Mouse (Mus musculus): ENCODE measurements around the gene Ackr3. TPM values are rescaled to one million over a fixed set of nuclear protein-coding genes. Genes with fewer than 3 reads are reported as not detected.
A peak's percentile ranks its signal among the peaks of the same experiment; 100 is the strongest.

Gene Ackr3
- polyA plus RNA-seq, 1 experiment from 2014 or later: 38.1 TPM

- Histone ChIP-seq H3K27me3 (no peaks in the 10 kb centered on the region), H3K4me2 (no peak overlapping the region), H3K36me3 (no peaks in the 10 kb centered on the region), H3K27ac (no peak overlapping the region), H3K9ac (no peak overlapping the region), H3K9me3 (peaks cover under 1% of the 10 kb centered on the region; the same call in 1 of the 2 replicates), H3K4me1 (peaks cover 15% of the 10 kb centered on the region), H3K4me3 (no peak overlapping the region)
- 82% methylated on average over 12 of the region's 12 CpGs for WGBS
- no peak for ATAC-seq (ENCODE audit: insufficient number of reproducible peaks, low FRiP score, low TSS enrichment, low read depth)
These were observed 22.6 kb upstream of the Ackr3 start for GRCm38 (mm10) chr1:90180966-90181699.

GRCm38 (mm10) chr1:90182521-90182920 lies 21.3 kb upstream of the Ackr3 start:
- Histone ChIP-seq H3K27me3 (no peaks in the 10 kb centered on the region), H3K9me3 (peaks cover 4% of the 10 kb centered on the region; the same call in 1 of the 2 replicates), H3K4me2 (no peak overlapping the region), H3K36me3 (no peaks in the 10 kb centered on the region), H3K4me3 (no peak overlapping the region), H3K27ac (no peak overlapping the region), H3K4me1 (peaks cover 7% of the 10 kb centered on the region), H3K9ac (no peak overlapping the region)
- 43% methylated on average over 5 of the region's 5 CpGs for WGBS
- ATAC-seq (ENCODE audit: insufficient number of reproducible peaks, low FRiP score, low TSS enrichment, low read depth): no peak

- Histone ChIP-seq H3K36me3 (no peaks in the 10 kb centered on the region), H3K9ac (no peak overlapping the region), H3K27ac (no peak overlapping the region; the same call in 1 of the 2 replicates), H3K4me3 (no peak overlapping the region), H3K27me3 (no peaks in the 10 kb centered on the region), H3K4me1 (peaks cover 7% of the 10 kb centered on the region), H3K9me3 (peaks cover 4% of the 10 kb centered on the region; the same call in 1 of the 2 replicates), H3K4me2 (no peak overlapping the region)
- 18% methylated on average over 6 of the region's 6 CpGs for WGBS
- ATAC-seq (ENCODE audit: insufficient number of reproducible peaks, low FRiP score, low TSS enrichment, low read depth): no peak
These were observed 20.2 kb upstream of the Ackr3 start for GRCm38 (mm10) chr1:90183602-90184001.

- no peaks in the 10 kb centered on the region for H3K27me3 ChIP-seq
- H3K9me3 ChIP-seq: peaks cover 4% of the 10 kb centered on the region; the same call in 1 of the 2 replicates
- no peaks in the 10 kb centered on the region for H3K36me3 ChIP-seq
- ATAC-seq (ENCODE audit: insufficient number of reproducible peaks, low FRiP score, low TSS enrichment, low read depth): no peak
- no peak overlapping the region for H3K27ac ChIP-seq
- 78% methylated on average over 4 of the region's 4 CpGs for WGBS
- no peak overlapping the region for H3K4me2 ChIP-seq
- H3K4me3 ChIP-seq: no peak overlapping the region
- peaks cover 12% of the 10 kb centered on the region for H3K4me1 ChIP-seq
- H3K9ac ChIP-seq: no peak overlapping the region
These were observed 17.6 kb upstream of the Ackr3 start for GRCm38 (mm10) chr1:90186173-90186572.

GRCm38 (mm10) chr1:90186874-90187273 lies 16.9 kb upstream of the Ackr3 start:
- Histone ChIP-seq H3K4me1 (peaks cover 12% of the 10 kb centered on the region), H3K4me3 (no peak overlapping the region), H3K27me3 (no peaks in the 10 kb centered on the region), H3K9me3 (peaks cover 4% of the 10 kb centered on the region; the same call in 1 of the 2 replicates), H3K9ac (no peak overlapping the region), H3K27ac (no peak overlapping the region), H3K4me2 (no peak overlapping the region), H3K36me3 (no peaks in the 10 kb centered on the region)
- WGBS: 90% methylated on average over 5 of the region's 5 CpGs
- no peak for ATAC-seq (ENCODE audit: insufficient number of reproducible peaks, low FRiP score, low TSS enrichment, low read depth)

DNA sequence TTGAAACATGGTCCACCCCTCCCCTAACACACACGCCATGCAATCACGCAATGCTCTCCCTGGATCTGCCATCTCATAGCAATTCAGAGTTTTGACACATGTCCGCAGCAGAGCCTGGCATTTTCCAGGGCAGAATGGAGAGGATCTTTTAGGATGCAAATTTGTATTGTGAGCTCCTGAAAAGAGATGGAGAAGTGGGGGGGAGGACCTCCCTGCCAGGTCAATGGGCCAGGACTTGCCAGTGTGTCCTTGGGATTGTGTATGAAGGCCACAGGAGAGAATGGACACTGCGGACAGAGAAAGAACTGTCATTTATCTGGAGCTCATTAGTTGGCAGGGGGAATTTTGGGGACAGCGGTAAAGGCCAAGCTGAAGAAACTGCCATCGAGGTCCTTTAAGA lies 14.7 kb upstream of the Ackr3 start:
- H3K4me1 ChIP-seq: peaks cover 5% of the 10 kb centered on the region; the same call in 1 of the 2 replicates
- H3K36me3 ChIP-seq: no peaks in the 10 kb centered on the region
- no peak overlapping the region for H3K4me3 ChIP-seq
- H3K4me2 ChIP-seq: no peak overlapping the region
- 91% methylated on average over 6 of the region's 6 CpGs for WGBS
- H3K27me3 ChIP-seq: no peaks in the 10 kb centered on the region
- no peak overlapping the region for H3K27ac ChIP-seq
- peaks cover 4% of the 10 kb centered on the region; the same call in 1 of the 2 replicates for H3K9me3 ChIP-seq
- no peak for ATAC-seq (ENCODE audit: insufficient number of reproducible peaks, low FRiP score, low TSS enrichment, low read depth)
- H3K9ac ChIP-seq: no peak overlapping the region

DNA sequence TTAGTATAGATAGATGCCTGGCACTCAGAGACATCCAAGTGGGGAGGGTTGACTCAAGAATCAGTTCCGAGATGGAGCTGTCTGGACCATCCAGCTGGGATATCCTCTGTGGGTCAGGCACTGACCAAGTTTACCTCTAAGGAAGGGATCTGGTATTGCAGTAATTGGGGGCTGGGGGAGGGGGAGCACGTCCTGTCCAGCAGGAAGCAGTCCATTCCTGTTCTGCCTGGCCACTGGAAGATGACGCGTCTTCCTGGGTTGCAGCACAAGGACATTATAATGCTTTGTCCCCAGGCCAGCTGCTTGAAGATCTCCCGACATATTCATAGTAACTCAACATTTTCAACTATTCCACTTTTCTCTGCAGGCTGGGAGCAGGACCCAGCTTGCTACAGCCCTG lies 2.5 kb upstream of the Ackr3 start:
- Histone ChIP-seq H3K36me3 (no peaks in the 10 kb centered on the region), H3K9ac (no peak overlapping the region), H3K4me3 (no peak overlapping the region), H3K9me3 (no peaks in the 10 kb centered on the region), H3K4me1 (peaks cover 37% of the 10 kb centered on the region), H3K27ac (no peak overlapping the region), H3K4me2 (no peak overlapping the region), H3K27me3 (0 out of 2 replicates have a peak, but pooled peaks cover 3% of the 10 kb centered on the region)
- ATAC-seq (ENCODE audit: insufficient number of reproducible peaks, low FRiP score, low TSS enrichment, low read depth): no peak
- 75% methylated on average over 5 of the region's 5 CpGs for WGBS

GRCm38 (mm10) chr1:90201655-90202054 lies 2.1 kb upstream of the Ackr3 start:
- peaks cover 40% of the 10 kb centered on the region for H3K4me1 ChIP-seq
- H3K27ac ChIP-seq: no peak overlapping the region
- H3K4me2 ChIP-seq: no peak overlapping the region
- ATAC-seq (ENCODE audit: insufficient number of reproducible peaks, low FRiP score, low TSS enrichment, low read depth): no peak
- H3K4me3 ChIP-seq: no peak overlapping the region
- H3K27me3 ChIP-seq: 0 out of 2 replicates have a peak, but pooled peaks cover 3% of the 10 kb centered on the region
- 57% methylated on average over 2 of the region's 2 CpGs for whole genome bisulfite sequencing
- H3K9ac ChIP-seq: no peak overlapping the region
- H3K9me3 ChIP-seq: no peaks in the 10 kb centered on the region
- H3K36me3 ChIP-seq: no peaks in the 10 kb centered on the region

GRCm38 (mm10) chr1:90202207-90202978 lies 1.4 kb upstream of the Ackr3 start:
- H3K4me1 ChIP-seq: peaks cover 47% of the 10 kb centered on the region
- ATAC-seq (ENCODE audit: insufficient number of reproducible peaks, low FRiP score, low TSS enrichment, low read depth): no peak
- no peak overlapping the region for H3K4me3 ChIP-seq
- no peaks in the 10 kb centered on the region for H3K9me3 ChIP-seq
- H3K36me3 ChIP-seq: no peaks in the 10 kb centered on the region
- peak overlapping the region; percentile 50; the same call in 1 of the 2 replicates for H3K4me2 ChIP-seq
- H3K27me3 ChIP-seq: 0 out of 2 replicates have a peak, but pooled peaks cover 3% of the 10 kb centered on the region
- 20% methylated on average over 23 of the region's 23 CpGs for WGBS
- no peak overlapping the region for H3K27ac ChIP-seq
- H3K9ac ChIP-seq: no peak overlapping the region

- peak overlapping the region; percentile 87; the same call in 1 of the 2 replicates for H3K27ac ChIP-seq
- H3K9me3 ChIP-seq: no peaks in the 10 kb centered on the region
- H3K4me2 ChIP-seq: peak overlapping the region; percentile 50
- no peak overlapping the region for H3K9ac ChIP-seq
- peaks cover 56% of the 10 kb centered on the region for H3K4me1 ChIP-seq
- H3K36me3 ChIP-seq: no peaks in the 10 kb centered on the region
- 0 out of 2 replicates have a peak, but pooled peaks cover 3% of the 10 kb centered on the region for H3K27me3 ChIP-seq
- ATAC-seq (ENCODE audit: insufficient number of reproducible peaks, low FRiP score, low TSS enrichment, low read depth): no peak
- H3K4me3 ChIP-seq: peak overlapping the region; percentile 60
- 10% methylated on average over 11 of the region's 11 CpGs for WGBS
These were observed 439 bp upstream of the Ackr3 start for GRCm38 (mm10) chr1:90203341-90203740.

- Histone ChIP-seq H3K9ac (peak overlapping the region; percentile 64; the same call in 1 of the 2 replicates), H3K4me1 (peaks cover 71% of the 10 kb centered on the region), H3K4me2 (peak overlapping the region; percentile 50), H3K9me3 (no peaks in the 10 kb centered on the region), H3K36me3 (no peaks in the 10 kb centered on the region; the same call in 1 of the 2 replicates), H3K27ac (peak overlapping the region; percentile 87), H3K4me3 (peak overlapping the region; percentile 60), H3K27me3 (0 out of 2 replicates have a peak, but pooled peaks cover 3% of the 10 kb centered on the region)
- WGBS: 22% methylated on average over 1 of the region's 1 CpGs
- ATAC-seq (ENCODE audit: insufficient number of reproducible peaks, low FRiP score, low TSS enrichment, low read depth): no peak
These were observed 1.0 kb downstream of the Ackr3 start for GRCm38 (mm10) chr1:90204821-90205220.

Measured in limb, embryonic 15.5 days (tissue).